Mouse (Mus musculus) adrenal gland, postnatal 4 days (tissue): ENCODE data around the gene Ear6. TPM values are rescaled to one million over a fixed set of nuclear protein-coding genes. Genes with fewer than 3 reads are reported as not detected.

Source experiments
- DNase-seq, 2 experiments: peaks; one replicate each; pipeline ENCODE4 v3.0.0; 2021 to 2022; ENCODE audit warnings: low spot score in 2 of 2, mixed read lengths in 2 of 2
- microRNA-seq: library from miRNA; unstranded; fragments of <30 nt; microRNA quantifications from one replicate; pipeline ENCODE4 v1.2.0, GENCODE M21; 2021
- total RNA-seq, 2 experiments: library from RNA; stranded (reverse); gene quantifications; 2 replicates each; pipeline ENCODE4 v1.2.3; 2021

Ear6 gene
- total RNA-seq, 2 experiments from 2014 or later, result 0.73 TPM; not detected in 1

GRCm38 (mm10) chr14:51893094-51893794 lies 39.7 kb downstream of the Ear6 start:
- DNase-seq, result no peak

DNA sequence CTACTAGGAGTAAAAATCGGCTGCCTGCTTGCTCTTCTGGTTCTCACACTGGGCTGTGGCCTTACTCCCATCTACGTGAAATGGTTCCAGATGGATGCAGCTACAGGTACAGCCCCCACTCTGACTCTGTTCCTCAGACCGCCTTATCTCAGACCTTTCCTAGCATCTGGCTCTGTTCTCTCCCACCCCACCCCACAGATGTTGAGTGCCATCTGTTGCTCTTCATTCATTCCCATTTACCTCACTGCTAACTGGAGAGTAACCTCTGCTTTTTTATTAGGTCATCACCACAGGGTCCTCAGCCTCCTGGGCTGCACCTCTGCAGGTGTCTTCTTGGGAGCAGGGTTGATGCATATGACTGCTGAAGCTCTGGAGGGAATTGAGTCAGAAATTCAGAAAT lies 40.3 kb downstream of the Ear6 start:
- no peak for DNase-seq

DNA sequence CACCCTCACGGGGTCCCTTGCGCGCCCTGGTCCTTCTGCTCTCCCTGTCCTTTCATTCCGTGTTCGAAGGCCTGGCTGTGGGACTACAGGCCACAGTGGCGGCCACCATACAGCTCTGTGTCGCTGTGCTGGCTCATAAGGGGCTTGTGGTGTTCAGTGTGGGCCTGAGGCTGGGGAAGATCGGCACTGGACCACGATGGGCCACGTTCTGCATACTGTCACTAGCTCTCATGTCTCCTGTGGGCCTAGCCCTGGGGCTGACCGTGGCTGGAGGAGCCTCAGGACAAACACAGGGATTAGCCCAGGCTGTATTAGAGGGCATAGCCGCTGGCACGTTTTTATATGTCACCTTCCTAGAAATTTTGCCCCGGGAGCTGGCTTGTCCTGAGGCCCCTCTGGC lies 41.6 kb downstream of the Ear6 start:
- no peak for DNase-seq

GRCm38 (mm10) chr14:51896019-51896418 lies 42.5 kb downstream of the Ear6 start:
- no peak for DNase-seq

- no peak for DNase-seq
These were observed 43.2 kb downstream of the Ear6 start for GRCm38 (mm10) chr14:51896539-51897170.

DNA sequence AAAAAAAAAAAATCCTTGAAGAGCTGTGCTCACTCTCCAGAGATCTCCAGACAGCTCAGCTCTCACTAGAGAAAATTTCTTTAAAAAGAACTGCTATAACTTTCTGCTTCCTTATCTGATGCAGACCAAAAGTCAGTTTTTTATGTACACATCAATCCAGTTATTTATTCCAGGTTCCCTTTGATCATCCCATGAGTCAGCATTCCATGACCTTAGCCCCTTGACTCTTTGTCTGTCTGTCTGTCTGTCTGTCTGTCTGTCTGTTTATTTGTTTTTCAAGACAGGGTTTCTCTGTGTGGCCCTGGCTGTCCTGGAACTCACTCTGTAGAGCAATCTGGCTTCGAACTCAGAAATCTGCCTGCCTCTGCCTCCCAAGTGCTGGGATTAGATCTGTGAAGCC lies 45.9 kb downstream of the Ear6 start:
- no peak for DNase-seq

DNA sequence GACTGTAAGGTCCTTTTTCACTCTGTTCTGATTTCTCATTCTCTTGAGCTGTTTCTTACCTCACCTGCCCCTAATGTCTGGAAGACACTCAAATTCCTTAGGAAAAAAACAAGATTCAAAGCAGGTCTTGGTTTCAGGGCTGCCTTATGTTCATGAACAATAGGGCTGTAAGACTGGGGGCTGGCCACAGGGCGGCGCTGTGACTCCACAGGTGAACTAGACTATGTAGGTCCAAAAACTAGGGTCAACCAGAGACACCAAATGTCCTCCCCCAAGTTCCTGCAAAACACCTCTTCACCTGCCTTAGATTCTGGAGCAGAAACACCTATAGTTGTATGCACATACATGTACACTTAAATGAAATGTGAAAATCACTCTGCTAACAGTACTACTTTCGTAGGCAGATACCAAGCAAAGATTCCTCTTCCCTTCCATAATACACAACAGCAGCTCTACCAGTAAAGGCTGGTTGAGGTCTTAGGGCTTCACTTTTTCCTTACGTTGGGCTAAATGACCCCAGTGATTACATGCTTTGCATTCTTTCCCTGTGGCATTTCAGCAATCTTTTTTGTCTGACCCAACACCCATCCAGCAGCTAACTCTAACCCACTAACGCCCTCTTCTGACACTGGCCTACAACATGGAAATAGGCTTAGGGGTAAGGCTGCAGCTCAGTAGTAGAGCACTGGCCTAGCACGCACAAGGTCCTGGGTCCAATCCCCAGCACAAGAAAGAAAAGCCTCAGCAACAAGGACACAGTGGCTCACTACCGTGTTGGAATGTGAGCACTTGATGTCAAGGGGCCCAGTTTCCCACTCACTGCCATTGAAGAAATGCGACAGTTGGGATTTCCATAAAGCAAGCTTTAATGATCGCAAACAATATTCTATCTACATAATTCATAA lies 49.6 kb downstream of the Ear6 start:
- DNase-seq, result peak; percentile 50 to 63

- no peak for DNase-seq
These were observed 50.3 kb downstream of the Ear6 start for GRCm38 (mm10) chr14:51903782-51904181.

Small RNAs within 50 kb of the gene (microRNA-seq; reads per million reads assigned to microRNA genes)
- gene Gm27375, result not detected

Other genes with a start within 250 kb of the Ear6 start
- gene Gm17078, start 242.4 kb upstream of the Ear6 start, total RNA-seq, result not detected
- gene Gm4181, start 218.0 kb upstream of the Ear6 start, total RNA-seq, result not detected
- not detected for gene Gm17079, start 158.2 kb upstream of the Ear6 start, total RNA-seq
- gene Gm5800, start 136.5 kb upstream of the Ear6 start, total RNA-seq, result not detected
- gene Ang4, start 80.1 kb upstream of the Ear6 start, total RNA-seq, result not detected
- not detected for gene AY358078, start 53.7 kb upstream of the Ear6 start, total RNA-seq
- 10 to 100 TPM; 37.5 to 44.2 TPM for gene Mettl17, start 31.1 kb downstream of the Ear6 start, total RNA-seq
- gene Slc39a2, start 39.2 kb downstream of the Ear6 start, total RNA-seq, result under 1 TPM; 0.82 to 0.95 TPM
- 100 to 1,000 TPM; 155 to 181 TPM for gene Ndrg2, start 60.5 kb downstream of the Ear6 start, total RNA-seq
- not detected for gene Tppp2, start 64.7 kb downstream of the Ear6 start, total RNA-seq
- not detected for gene Rnase13, start 69.1 kb downstream of the Ear6 start, total RNA-seq
- 100 to 1,000 TPM; 102 to 110 TPM for gene Arhgef40, start 131.0 kb downstream of the Ear6 start, total RNA-seq
- gene Tmem253, start 162.0 kb downstream of the Ear6 start, total RNA-seq, result 1 to 10 TPM; 1.6 to 3.6 TPM
- gene Zfp219, start 167.0 kb downstream of the Ear6 start, total RNA-seq, result 10 to 100 TPM; 84.4 to 84.6 TPM
- not detected for gene Olfr221, start 188.8 kb downstream of the Ear6 start, total RNA-seq